Mouse (Mus musculus): ENCODE data around the gene Scgb2b17.
"Not testable (repeated sequence)": the region's sequence is repeated elsewhere in the genome, so short reads cannot be mapped to it uniquely, and the experiment has no call there.

Gene Scgb2b17

DNA sequence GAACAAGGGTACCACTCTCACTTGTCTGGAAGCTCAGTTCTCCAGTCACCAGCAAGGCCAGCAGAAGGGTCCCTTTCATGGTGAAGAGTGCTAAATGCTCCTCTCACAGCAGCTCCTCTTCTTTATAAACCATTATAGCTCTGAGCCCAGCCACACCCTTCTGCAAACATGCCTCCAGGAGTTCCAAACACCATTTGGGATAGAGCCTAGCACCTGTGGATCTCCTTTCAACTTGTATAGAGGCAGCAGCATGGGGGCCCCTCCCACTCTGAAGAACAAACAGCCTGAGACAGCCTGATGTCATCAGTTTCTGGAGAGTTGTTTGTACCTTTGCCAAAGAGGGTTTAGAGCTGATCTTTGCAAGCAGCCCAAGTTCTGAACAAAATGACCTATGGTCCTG lies at the start of gene Scgb2b17:
Scgb2b17 (minus strand) TSS at position 101 of the 400 bp plus-strand sequence.
- DNase-seq (ENCODE audit: low spot score), result not testable (repeated sequence)

GRCm38 (mm10) chr7:33063149-33063548 lies 6.8 kb upstream of the Scgb2b17 start, which contains the start of gene Scgb1b17:
Gene Scgb1b17 (plus strand): TSS chr7:33063449.
- not testable (repeated sequence) for DNase-seq (ENCODE audit: low spot score)

All from lung, postnatal 25 days (tissue).